Mouse (Mus musculus): ENCODE data around the gene Coil.
A peak's percentile ranks its signal among the peaks of the same experiment; 100 is the strongest.

Gene Coil

GRCm38 (mm10) chr11:89003078-89003477 is 33.0 kb downstream of the Coil start:
- DNase-seq (ENCODE audit: low read depth in 2 of 2, low spot score in 2 of 2): no peak

DNA sequence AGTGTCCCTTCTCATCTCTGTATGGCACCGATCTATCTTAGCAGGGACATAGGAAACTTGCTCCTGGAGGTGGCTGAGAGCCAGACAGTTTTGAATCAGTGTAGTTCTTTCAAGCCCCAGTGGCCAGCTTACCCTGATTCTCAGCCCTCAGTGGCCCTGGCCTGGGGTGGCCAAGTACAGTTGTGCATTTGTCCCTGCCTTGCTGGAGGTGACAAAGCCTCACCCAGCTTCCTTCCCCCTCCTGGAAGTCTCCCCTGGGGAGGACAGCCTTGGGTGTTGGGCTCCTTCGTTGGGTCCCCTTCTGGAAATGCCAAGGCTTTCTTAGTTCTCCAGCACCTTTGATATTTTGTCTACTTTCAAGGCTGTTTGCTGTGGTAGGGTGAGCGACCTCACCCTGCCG is 33.7 kb downstream of the Coil start:
- DNase-seq (ENCODE audit: low read depth in 2 of 2, low spot score in 2 of 2): no peak

DNA sequence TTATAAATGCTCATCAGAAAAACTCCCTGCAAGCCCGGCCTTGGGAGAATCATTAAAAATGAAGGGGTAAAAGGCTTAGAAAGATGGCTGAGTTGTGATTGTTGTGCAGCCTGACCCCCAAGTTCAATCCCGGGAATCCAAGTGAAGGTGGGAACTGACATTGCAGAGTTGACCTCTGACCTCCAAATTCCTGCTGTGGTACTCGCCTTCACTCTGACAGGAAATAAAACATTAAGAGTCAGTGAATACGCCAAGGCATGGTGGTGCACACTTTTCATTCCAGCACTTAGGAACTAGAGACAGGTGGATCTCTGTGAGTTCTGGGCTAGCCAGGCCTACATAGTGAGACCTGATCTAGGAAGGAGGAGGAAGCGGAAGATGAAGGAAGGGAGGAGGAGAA is 35.4 kb downstream of the Coil start:
- no peak for DNase-seq (ENCODE audit: low read depth in 2 of 2, low spot score in 2 of 2)

GRCm38 (mm10) chr11:89006404-89006803 is 36.4 kb downstream of the Coil start:
- no peak for DNase-seq (ENCODE audit: low read depth in 2 of 2, low spot score in 2 of 2)

DNA sequence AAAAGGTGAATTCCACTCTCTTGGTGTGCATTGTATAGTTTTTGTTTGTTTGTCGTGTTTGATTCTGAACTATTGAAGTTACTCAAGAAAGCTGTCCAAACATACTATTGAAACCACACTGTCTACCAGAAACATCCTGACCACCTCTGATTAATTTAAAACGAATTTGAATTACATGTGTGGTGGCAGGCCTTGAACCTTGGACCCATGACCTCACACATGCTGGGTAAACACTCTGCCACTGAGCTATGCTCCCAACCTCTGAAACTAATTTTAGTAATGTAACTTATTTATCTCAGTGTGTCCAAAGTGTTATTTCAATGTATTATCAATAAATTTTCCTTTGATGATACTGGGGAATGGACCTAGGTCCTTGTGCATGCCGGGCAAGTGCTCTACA is 37.5 kb downstream of the Coil start:
- no peak for DNase-seq (ENCODE audit: low read depth in 2 of 2, low spot score in 2 of 2)

DNA sequence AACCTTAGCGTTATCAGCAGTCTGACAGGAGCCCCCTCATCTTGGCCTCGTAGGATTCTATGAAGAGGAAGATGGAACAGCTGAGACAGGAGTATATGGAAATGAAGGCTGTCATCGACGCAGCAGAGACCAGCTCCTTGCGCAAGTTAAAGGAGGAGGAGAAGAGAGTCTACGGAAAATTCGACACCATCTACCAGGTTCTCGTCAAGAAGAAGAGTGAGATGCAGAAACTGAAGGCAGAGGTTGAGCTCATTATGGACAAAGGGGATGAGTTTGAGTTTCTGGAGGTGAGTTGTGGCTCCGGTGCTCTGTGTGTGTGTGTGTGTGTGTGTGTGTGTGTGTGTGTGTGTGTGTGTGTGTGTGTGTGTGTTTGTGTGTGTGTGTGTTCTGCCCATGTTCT is 39.0 kb downstream of the Coil start:
- DNase-seq (ENCODE audit: low read depth in 2 of 2, low spot score in 2 of 2): no peak

DNA sequence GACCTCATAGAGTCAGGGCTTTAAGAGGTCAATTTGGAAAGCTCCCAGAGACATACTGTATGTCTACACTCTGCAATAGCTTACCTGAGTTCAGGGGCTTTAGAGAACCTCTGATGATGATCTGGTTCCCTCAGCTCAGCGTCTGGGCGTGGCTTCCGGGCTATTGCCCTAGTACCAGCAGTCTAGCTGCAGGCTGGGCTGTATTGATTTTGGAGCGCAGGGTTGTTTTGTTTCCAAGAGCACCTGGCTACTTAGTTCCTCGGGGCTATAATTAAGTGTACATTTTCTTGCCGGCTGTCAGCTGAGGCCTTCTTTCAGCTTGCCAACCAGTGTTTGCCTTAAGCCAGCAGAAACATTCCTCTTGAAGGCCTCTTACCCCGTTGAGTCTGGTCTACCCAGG is 39.4 kb downstream of the Coil start:
- DNase-seq (ENCODE audit: low read depth in 2 of 2, low spot score in 2 of 2): no peak

GRCm38 (mm10) chr11:89012241-89012640 is 42.2 kb downstream of the Coil start:
- no peak for DNase-seq (ENCODE audit: low read depth in 2 of 2, low spot score in 2 of 2)

GRCm38 (mm10) chr11:89017514-89018182 is 47.6 kb downstream of the Coil start:
- DNase-seq (ENCODE audit: low read depth in 2 of 2, low spot score in 2 of 2): no peak

- DNase-seq (ENCODE audit: low read depth in 2 of 2, low spot score in 2 of 2): no peak
Observed at GRCm38 (mm10) chr11:89020681-89021305, 50.7 kb downstream of the Coil start.

DNA sequence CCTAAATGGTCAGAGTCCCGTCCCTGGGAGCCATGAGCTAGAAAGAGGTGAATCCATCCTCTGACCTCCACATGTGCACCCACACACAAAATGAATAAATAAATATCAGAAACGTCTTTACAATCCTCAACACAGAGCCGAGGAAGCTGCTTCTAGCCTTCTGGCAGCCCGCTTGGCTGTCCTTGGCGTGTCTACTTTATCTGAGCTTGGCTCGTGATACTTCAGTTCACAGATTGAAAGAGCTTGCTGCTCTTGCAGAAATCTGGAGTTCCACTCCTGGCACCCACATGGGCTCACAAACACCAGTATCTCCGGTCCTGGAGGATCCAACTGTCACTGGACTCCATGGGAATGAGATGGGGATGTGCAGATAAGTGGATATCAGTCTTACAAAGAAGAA is 51.6 kb downstream of the Coil start:
- no peak for DNase-seq (ENCODE audit: low read depth in 2 of 2, low spot score in 2 of 2)

- DNase-seq (ENCODE audit: low read depth in 2 of 2, low spot score in 2 of 2): peak in 1 of 2 experiments; percentile 23
Observed at GRCm38 (mm10) chr11:89022120-89022731, 52.2 kb downstream of the Coil start.

DNA sequence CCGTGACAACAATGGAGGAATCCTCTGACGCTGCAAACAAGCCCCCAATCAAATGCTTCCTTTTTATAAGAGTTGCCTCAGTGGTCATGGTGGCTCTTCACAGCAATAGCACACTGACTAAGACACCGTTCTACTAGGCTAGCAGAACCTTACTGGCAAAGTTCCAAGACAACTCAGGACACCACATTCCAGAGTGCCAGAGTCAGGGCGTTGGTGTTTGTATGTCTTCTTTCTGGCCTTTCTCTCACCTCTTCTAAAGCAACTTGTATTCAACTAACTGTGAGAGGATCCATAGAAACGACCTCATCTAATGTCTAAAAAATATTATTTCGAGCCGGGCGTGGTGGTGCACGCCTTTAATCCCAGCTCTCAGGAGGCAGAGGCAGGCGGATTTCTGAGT is 53.4 kb downstream of the Coil start:
- DNase-seq (ENCODE audit: low read depth in 2 of 2, low spot score in 2 of 2): no peak

DNA sequence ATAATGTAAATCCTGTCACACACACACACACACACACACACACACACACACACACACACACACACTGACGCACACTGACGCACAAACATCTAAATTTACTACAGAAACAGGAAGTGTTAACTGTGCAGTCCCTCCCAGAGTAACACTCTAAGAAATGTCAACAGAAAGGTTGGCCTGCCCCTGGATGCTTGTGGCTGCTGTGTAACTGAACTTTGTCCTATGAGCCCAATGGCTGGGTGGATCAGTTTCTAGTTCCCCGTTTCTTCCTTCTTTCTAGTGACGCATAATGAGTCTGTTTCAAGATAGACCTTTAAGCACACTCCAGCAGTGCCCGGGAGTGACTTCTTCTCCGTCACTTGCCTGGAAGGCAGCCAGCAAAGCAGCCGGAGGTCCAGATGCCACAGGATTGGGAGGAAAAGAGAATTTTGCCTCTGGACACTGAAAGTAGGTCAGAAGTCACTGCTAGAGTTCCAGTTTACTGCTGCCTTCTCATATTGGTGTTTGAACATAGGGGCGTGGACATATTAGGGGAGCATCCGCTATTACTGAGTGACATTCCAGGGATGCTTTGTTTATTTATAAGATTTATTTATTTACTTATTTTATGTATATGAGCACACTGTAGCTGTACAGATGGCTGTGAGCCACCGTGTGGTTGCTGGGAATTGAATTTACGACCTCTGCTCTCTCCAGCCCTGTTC is 54.3 kb downstream of the Coil start:
- DNase-seq (ENCODE audit: low read depth in 2 of 2, low spot score in 2 of 2): peak; percentile 55 to 58

DNA sequence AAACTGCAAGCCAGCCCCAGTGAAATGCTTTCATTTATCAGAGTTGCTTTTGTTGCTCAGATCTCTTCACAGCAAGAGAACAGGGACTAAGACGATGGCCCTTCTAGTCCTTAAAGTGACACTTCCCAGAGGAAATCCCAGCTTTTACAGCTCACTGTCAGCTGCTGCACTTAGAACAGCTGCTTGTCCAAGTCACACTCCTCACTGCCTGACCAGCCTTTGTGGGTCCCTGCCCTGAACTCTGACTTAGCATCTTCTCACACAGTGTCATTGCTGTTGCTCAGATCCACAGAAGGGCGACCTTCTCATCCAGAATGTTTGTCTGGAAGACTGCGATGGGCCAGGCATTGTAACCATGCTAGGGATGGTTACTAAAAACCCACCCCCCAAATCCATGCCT is 55.6 kb downstream of the Coil start:
- no peak for DNase-seq (ENCODE audit: low read depth in 2 of 2, low spot score in 2 of 2)

DNA sequence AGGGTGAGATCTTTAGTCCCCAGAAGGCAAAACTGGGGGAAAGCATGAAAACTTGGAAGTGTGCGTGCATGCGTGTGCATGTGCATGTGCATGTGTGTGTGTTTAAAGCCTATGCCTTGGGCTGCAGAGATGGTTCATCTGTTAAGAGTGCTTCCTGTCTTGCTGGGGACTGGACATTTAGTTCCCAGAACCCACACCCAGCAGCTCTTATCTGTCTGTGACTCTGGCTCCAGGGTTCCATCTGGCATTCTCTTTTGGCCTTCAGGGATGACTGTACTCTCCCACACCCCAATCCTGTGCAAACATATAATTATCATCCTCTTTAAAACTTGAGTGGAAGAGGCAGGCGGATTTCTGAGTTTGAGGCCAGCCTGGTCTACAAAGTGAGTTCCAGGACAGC is 56.1 kb downstream of the Coil start:
- no peak for DNase-seq (ENCODE audit: low read depth in 2 of 2, low spot score in 2 of 2)

DNA sequence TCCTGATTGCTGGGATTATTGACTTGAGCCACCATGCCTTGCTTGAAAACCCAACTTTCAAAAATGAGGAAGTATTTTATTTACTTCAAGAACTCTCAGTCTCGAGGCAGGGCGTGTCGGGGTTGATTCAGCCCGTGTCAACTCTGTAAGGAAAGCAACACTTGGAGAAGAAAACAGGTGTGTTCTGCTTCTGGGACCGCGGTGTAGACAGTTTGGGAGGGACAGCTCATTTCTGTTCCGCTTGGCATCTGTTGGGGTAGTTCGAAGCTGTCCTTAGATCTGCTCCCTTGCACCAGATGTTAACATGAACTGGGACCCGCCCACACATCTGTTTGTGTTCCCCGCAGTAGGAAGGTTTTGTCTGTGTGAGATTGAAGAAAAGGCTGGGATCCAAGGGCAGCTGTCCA is 57.9 kb downstream of the Coil start:
- DNase-seq (ENCODE audit: low read depth in 2 of 2, low spot score in 2 of 2): peak; percentile 6 to 15

DNA sequence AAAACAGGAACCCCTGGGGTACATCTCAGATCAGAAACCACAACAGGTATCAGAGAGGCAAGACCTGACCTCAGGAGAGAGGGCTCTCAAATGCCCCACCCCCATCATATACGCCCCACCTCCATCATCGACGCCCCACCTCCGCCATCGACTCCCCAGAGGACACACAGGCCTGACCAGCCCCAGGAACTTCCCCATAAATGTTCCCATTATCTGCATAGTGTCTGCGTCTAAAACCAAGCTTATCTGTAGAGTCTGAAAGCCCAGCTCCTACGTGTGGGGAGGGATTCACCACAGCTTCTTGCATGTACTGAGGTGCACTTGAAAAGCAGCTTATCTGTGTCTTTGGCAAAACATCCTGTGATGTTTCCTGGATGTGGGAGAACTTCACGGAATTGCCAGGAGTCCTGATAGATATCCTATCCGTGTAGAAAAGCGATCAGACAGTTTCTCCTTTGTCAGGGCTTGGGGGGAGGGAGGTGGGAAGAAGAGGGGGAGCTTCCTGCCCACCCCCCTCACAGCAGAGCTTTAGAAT is 58.9 kb downstream of the Coil start:
- peak in 1 of 2 experiments; percentile 15 for DNase-seq (ENCODE audit: low read depth in 2 of 2, low spot score in 2 of 2)

DNA sequence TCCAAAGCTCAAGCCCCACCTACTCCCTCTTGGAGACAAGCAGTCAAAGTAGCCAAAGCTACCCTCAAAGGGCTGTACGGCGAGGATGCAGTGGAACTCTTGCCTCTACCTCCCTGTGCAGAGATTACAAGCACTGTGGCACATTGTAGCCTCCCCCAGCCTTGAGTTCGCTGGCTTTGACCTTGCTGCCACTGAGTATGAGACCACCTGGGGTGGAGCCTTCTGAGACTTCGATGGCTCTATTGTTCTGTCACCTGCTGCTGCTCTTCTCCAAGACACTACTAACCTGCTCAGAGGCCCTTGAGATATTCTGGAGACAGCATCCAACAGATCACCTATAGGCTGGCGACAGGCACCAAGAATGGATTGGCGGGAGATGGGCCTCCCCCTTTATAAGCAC is 60.5 kb downstream of the Coil start:
- no peak for DNase-seq (ENCODE audit: low read depth in 2 of 2, low spot score in 2 of 2)

GRCm38 (mm10) chr11:89031189-89031588 is 61.1 kb downstream of the Coil start:
- no peak for DNase-seq (ENCODE audit: low read depth in 2 of 2, low spot score in 2 of 2)

GRCm38 (mm10) chr11:89034592-89034991 is 64.5 kb downstream of the Coil start:
- no peak for DNase-seq (ENCODE audit: low read depth in 2 of 2, low spot score in 2 of 2)

DNA sequence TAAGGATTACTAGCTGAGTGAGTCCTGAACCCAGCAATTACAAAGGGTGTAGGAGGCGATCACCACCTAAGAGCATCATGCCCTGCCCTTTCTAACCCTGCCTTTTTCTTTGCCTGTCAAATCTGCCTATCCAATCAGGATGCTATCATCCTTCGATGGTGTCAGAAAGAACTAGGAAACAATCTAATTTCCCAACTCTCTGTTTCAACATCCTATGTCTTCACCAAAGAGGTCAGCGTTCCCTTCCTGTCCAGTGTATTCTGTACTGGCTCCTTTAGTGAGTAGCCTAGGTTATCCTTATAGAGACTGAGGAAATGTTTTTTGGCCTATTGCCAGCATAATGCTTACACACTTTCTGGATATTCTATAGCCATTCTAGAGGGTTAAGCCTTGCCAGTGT is 65.5 kb downstream of the Coil start:
- no peak for DNase-seq (ENCODE audit: low read depth in 2 of 2, low spot score in 2 of 2)
